Mouse (Mus musculus): ENCODE measurements around the gene Fgfr2.

DNA sequence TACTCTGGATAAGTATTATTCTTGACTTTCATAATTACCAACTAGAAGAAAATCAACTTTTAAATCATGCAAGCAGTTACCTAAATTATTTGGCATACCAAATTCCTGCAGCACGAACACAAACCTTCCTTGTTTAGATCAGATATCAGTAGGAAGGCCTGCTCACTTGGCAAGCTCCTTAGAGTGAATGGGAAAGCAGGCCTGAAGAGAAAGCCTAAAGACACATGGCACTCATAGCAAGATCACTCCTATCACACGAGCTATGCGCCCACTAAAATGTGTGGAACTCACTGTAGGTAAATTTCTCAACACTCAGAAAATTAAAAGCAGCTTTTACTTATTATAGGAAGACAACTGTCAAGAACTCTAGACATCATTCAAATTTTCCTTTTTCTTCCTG lies 2629.8 kb downstream of the Fgfr2 start:
- TF ChIP-seq CEBPB (IDR thresholded peaks at IDR 0.05; ENCODE audit: low read depth) (no peak), CTCF (IDR thresholded peaks at IDR 0.05; ENCODE audit: control insufficient read depth, insufficient read depth, insufficient read length) (no peak), USF1 (IDR thresholded peaks at IDR 0.05; ENCODE audit: low read depth) (no peak), MYOD1 (IDR thresholded peaks at IDR 0.05; ENCODE audit: control insufficient read depth, insufficient read length, low read depth) (no peak), FOSL1 (IDR thresholded peaks at IDR 0.05; ENCODE audit: insufficient read depth, low read length, poor library complexity, severe bottlenecking) (no peak)
